Mouse (Mus musculus) v-Abl transformed pro-B cells (cell line): ENCODE measurements at regions not wholly inside any gene's neighbourhood (a gene's known extent, or its start where the extent isn't known, plus 50 kb on each side); places are given as distances from the start of the nearest gene placed in this dataset.
"Not testable (repeated sequence)": the region's sequence is repeated elsewhere in the genome, so short reads cannot be mapped to it uniquely, and the experiment has no call there.

Experiments used
- in situ Hi-C, 2 experiments: fragments of 400-800 bp; cut with MboI; formaldehyde crosslinking; loops; one replicate each; pipeline ENCODE4 v1.15.1; 2025; ENCODE audit not compliant: unreplicated experiment in 2 of 2

GRCm38 (mm10) chr1:166876452-166876851, 124.8 kb upstream of the Fam78b start:
- in situ Hi-C loops: no loop called here

- in situ Hi-C loops: loop anchor here in 1 of 2 experiments (10.0 kb wide), 1 partner anchor 332 kb away; no protein-coding TSS in a partner anchor
Observed at GRCm38 (mm10) chr1:166883215-166883614, 118.0 kb upstream of the Fam78b start.

- in situ Hi-C loops: loop anchor here (5.0 to 10.0 kb wide), 4 partner anchors 64 to 104 kb away; no protein-coding TSS in a partner anchor
Observed at GRCm38 (mm10) chr1:166895945-166896344, 105.3 kb upstream of the Fam78b start.

DNA sequence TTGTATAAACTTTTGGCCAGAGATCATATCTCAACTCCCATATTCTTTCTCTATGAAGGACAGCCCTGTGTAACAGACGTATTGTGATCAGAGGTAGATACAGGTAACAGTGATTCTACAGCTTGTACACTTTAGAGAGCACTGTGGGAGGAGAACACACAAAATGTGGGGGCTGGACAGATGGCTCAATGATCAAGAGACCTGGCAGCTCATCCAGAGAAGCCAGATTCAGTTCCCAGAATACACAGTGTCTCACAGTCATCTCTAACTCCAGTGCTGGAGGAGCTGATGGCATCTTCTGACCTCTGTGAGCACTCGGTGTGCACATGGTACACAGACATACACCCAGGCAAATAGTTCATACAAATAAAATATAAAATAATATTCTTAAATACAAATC, 102.5 kb upstream of the Fam78b start:
- in situ Hi-C loops: loop anchor here (5.0 to 10.0 kb wide), 4 partner anchors 66 to 106 kb away; no protein-coding TSS in a partner anchor

- in situ Hi-C loops: loop anchor here (5.0 to 10.0 kb wide), 4 partner anchors 67 to 107 kb away; no protein-coding TSS in a partner anchor
Observed at GRCm38 (mm10) chr1:166899238-166899637, 102.0 kb upstream of the Fam78b start.

GRCm38 (mm10) chr1:166900028-166900427, 101.2 kb upstream of the Fam78b start:
- in situ Hi-C loops: loop anchor here in 1 of 2 experiments (5.0 kb wide), 1 partner anchor 307 kb away; no protein-coding TSS in a partner anchor

DNA sequence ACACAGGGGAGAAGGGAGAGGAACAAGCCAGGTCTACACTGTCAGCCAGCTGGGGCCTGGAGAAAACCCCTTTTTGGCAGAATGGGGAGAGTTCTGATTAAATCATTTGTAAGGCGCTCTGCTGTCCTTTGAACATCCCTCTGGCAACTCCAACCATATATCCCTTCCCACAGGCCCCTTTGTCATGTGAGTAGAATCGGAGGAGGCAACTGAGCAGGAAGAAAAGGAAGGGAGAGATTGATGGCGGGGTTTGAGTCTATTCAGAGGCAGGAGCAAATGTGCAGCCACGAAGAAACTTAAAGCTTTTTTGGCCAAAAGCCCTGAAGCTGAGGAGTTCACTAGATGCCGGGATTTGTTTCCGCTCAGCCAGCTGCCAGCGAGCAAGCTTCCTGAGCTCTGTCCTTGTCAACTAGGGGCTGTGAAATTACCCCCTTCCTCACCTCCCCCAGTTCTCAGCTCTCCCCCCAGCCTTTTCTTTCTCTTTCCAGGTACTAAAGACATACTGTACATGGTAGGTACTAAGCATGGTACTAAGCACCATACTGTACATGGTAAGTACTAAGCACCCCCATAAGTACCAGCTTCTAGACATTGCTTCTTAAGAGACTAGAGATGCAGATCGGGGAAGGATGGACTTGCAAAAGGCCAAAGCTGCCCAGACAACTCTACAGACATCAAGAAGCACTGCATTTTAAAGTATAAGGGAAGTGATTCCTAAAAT, 100.6 kb upstream of the Fam78b start:
- in situ Hi-C loops: loop anchor here in 1 of 2 experiments (5.0 kb wide), 1 partner anchor 307 kb away; no protein-coding TSS in a partner anchor

- in situ Hi-C loops: loop anchor here in 1 of 2 experiments (5.0 kb wide), 1 partner anchor 306 kb away; no protein-coding TSS in a partner anchor
Observed at GRCm38 (mm10) chr1:166901574-166901973, 99.6 kb upstream of the Fam78b start.

DNA sequence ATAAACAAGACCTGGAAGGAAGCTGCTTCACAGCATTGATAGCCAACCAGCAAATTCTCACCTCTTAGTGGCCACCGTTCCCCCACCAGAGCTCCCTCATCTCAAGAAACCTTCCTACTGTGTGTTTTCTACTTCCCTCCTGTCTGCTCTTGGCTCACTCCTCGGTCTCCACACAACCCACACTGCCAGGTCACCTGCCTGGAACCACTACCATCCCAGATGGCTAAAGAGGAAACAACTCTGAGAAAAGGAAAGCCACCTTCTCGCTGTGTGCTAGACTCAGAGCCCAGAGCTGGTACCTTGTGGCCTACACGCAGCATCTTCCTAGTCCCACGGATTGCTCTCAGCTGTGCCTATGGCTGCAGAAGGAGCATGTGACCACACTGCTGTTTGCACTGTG, 97.8 kb upstream of the Fam78b start:
- in situ Hi-C loops: loop anchor here in 1 of 2 experiments (5.0 kb wide), 1 partner anchor 304 kb away; no protein-coding TSS in a partner anchor

DNA sequence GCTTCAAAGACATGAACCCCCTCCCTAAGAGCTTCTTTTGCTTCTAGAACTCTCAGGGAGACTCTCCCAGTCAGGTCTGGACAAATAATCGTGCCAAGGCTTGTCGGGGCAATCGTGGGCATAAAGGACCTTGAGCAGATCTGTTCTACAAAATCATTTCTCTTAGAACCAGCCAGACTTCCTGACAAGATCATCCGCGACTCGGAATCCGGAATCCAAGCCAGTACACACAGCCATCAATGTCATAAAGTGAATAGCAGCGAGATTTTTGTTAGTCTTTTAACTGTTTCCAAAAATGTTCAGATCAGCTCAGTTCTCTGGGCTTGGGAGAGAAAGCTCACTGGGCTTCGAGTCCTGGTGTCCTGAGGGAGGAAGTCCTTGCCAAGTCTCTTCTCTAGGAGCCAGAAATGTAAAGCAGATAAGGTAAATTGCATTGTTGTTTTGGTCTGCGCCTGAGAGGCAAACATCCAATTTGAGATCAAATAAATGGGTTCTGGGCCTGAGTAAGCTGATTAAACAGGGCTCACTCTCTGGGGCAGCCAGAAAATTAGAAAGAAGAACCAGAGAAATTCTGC, 92.9 kb upstream of the Fam78b start:
- in situ Hi-C loops: no loop called here

DNA sequence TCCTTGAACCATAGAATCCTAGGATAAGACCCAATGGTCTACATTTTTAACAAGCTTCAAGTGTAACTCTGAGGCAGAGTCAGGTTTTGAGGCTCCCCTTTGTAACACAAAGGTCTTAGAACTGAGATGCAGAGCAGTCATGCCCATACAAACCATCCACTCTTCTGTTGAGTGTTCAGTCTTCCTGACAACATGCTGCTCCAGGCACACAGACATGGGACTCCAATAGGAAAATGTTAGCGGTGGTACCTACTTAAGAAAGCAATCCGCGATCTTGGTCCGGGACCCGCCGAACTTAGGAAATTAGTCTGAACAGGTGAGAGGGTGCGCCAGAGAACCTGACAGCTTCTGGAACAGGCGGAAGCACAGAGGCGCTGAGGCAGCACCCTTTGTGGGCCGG, 89.0 kb upstream of the Fam78b start:
- in situ Hi-C loops: not testable (repeated sequence)

GRCm38 (mm10) chr1:166922911-166923712, 78.1 kb upstream of the Fam78b start:
- in situ Hi-C loops: no loop called here

DNA sequence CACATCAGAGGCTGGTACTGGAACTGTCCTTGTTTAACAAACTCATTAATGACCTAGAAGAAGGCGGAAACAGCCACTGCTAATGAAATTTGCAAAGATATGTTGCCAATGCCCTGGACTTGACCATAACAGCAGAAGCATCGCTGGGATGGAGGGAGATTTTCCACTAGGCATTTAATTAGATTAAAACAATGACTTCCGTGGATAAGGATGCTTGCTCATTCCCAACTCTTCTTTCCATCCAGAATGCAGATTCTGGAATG, 77.6 kb upstream of the Fam78b start:
- in situ Hi-C loops: no loop called here

- in situ Hi-C loops: no loop called here
Observed at GRCm38 (mm10) chr1:166924126-166924525, 77.1 kb upstream of the Fam78b start.

DNA sequence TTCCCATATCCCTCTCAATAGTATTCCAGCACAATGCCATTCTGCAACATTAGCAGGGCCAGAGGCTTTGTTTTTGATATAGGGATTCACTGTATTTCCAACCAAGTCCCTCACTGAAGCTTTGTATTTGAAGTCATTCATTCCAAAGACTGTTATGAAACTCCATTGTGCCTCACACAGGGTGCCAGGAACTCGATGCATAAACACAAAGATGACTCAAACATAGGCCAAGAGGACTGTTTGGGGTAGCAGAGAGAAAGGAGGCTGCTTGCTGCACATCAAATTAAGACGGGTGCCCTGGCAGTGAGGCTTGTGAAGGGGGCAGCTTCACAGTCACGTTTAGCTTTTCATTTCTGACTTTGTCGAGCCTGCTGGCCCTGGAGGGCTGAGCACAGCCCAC, 75.1 kb upstream of the Fam78b start:
- in situ Hi-C loops: no loop called here

DNA sequence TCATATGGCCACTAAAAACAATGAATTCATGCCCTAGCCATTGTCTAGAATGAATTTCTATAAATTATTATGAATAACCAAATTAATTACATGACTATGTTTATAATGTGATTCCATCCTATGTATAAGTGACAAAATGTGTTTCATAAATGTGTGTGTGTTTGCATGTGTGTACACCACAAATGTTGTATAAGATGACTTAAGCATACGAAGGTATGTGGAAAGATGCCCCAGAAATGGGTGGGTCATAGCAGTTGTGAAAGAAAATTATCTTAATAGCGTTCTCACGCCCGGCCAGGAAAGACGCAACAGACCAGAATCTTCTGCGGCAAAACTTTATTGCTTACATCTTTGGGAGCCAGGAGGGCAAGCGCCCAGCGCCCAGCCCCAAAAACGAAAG, 61.5 kb upstream of the Fam78b start:
- in situ Hi-C loops: not testable (repeated sequence)

DNA sequence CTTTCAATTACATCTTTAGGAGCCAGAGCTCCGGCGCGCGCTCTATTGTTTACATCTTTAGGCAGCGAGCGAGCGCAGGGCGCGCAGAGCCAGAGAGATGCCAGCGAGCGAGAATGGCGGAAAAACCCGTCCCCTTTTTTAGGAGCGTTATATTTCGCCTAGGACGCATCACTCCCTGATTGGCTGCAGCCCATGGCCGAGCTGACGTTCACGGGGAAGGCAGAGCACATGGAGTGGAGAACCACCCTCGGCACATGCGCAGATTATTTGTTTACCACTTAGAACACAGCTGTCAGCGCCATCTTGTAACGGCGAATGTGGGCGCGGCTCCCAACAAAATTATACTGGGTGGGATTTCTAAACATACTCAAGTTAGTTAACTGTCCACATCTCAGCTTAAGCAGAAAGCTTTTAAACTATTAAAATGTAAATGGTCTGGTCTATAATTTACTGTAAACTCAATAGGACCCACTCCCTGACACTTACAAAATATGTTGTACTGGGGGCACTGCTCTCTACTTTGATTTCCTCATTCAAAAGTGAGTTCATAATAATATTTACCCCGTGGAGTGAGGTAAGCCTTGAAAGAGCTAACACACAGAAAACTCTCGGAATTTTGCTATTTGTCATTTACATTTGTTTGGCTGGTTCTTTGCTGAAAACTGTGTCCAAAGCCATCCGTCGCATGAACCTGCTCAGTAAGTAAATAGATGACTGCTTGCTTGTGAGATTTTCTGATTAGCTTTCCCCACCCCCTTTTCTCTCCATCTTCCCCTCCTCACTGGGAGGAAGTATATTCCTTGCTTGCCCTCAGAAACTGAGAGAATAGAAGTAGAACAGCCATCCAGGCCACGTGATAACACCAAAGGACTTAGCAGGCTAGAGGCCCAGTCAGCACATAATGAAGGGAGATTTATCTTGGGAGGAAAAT, 60.8 kb upstream of the Fam78b start:
- in situ Hi-C loops: not testable (repeated sequence)

- in situ Hi-C loops: no loop called here
Observed at GRCm38 (mm10) chr1:166942201-166942600, 59.0 kb upstream of the Fam78b start.

DNA sequence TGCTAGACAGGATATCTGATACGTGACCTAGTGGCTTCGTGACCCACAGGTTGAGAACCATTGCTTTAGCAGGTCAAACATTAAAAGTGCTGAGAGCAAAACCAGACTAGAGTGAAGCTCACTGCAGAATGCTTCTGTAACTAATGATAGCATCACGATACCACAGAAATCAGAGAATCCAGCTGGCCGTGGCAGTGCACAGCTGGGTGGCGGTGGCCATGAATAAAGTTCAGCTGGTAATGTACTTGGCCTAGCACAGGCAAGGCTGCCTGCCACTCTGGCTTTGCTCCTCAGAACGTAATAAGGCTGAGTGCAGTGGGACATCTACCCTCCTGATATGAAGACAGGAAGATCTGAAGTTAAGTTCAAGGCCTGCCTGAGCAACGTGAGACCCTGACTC, 56.7 kb upstream of the Fam78b start:
- in situ Hi-C loops: no loop called here
